Mouse (Mus musculus) ES-E14 (cell line): Measurements from ENCODE around the gene Pgbd5. TPM values are rescaled to one million over a fixed set of nuclear protein-coding genes. Genes with fewer than 3 reads are reported as not detected.
A peak's percentile ranks its signal among the peaks of the same experiment; 100 is the strongest.

Source experiments
- DNase-seq: peaks from one replicate; pipeline ENCODE4 v3.0.0-alpha.2; 2013; ENCODE audit warnings: low read depth, low spot score
- H3K27ac ChIP-seq: 2 replicates; pipeline ENCODE4 v1.5.1; 2012; ENCODE audit warnings: low read depth, mild to moderate bottlenecking, low read length, moderate library complexity, mixed read lengths; ENCODE audit not compliant: poor library complexity, insufficient read depth, severe bottlenecking
- H3K36me3 ChIP-seq: 2 replicates; pipeline ENCODE4 v1.6.1; 2012; ENCODE audit warnings: mild to moderate bottlenecking, low read length, moderate library complexity, mixed read lengths; ENCODE audit not compliant: control insufficient read depth, poor library complexity, insufficient read depth, severe bottlenecking
- H3K4me1 ChIP-seq, 2 experiments: fragments of 150-350 bp in 1 of 2; sonication (generic) in 1 of 2; 2 replicates each; pipeline ENCODE4 v1.6.1; 2012; ENCODE audit warnings: low read length in 2 of 2, mild to moderate bottlenecking in 1 of 2, mixed read lengths in 1 of 2; ENCODE audit not compliant: control insufficient read depth in 2 of 2, insufficient read depth in 2 of 2, poor library complexity in 1 of 2
- H3K4me3 ChIP-seq, 2 experiments: fragments of 150-350 bp in 1 of 2; sonication (generic) in 1 of 2; 2 replicates each; pipeline ENCODE4 v1.5.1; 2012; ENCODE audit warnings: low read length in 2 of 2, low read depth in 1 of 2, mild to moderate bottlenecking in 1 of 2, mixed read lengths in 1 of 2; ENCODE audit not compliant: insufficient read depth in 1 of 2, poor library complexity in 1 of 2, severe bottlenecking in 1 of 2
- H3K9ac ChIP-seq: 2 replicates; pipeline ENCODE4 v1.6.1; 2012; ENCODE audit warnings: low read depth, mild to moderate bottlenecking, low read length, mixed read lengths; ENCODE audit not compliant: poor library complexity, insufficient read depth, severe bottlenecking
- H3K9me3 ChIP-seq: fragments of 150-350 bp; sonication (generic); 2 replicates; pipeline ENCODE4 v1.6.1; 2012; ENCODE audit warnings: low read depth, mild to moderate bottlenecking, low read length; ENCODE audit not compliant: control insufficient read depth, insufficient read depth
- CHD2 ChIP-seq: IDR thresholded peaks from 2 replicates; pipeline ENCODE4 v1.6.1; 2014; ENCODE audit warnings: mild to moderate bottlenecking, low read depth, low read length, inconsistent platforms
- HCFC1 ChIP-seq: IDR thresholded peaks from 2 replicates; pipeline ENCODE4 v1.6.1; 2012; ENCODE audit warnings: low read length, inconsistent platforms, borderline replicate concordance; ENCODE audit not compliant: insufficient read depth
- MAFK ChIP-seq: IDR thresholded peaks from 2 replicates; pipeline ENCODE4 v1.6.1; 2014; ENCODE audit warnings: mild to moderate bottlenecking, low read depth, low read length, inconsistent platforms; ENCODE audit not compliant: insufficient read depth
- ZC3H11A ChIP-seq: IDR thresholded peaks from 2 replicates; pipeline ENCODE4 v1.6.1; 2012; ENCODE audit warnings: low read depth, mild to moderate bottlenecking, inconsistent platforms, low read length, borderline replicate concordance
- ZNF384 ChIP-seq: IDR thresholded peaks from 2 replicates; pipeline ENCODE4 v1.6.1; 2012; ENCODE audit warnings: low read depth, low read length, inconsistent platforms
- in situ Hi-C, 2 experiments: fragments of 600-800 bp; cut with MboI; formaldehyde crosslinking; loops; one replicate each; pipeline ENCODE4 v1.15.1; 2025; ENCODE audit warnings: low sequenced_read_pairs in 2 of 2, inconsistent platforms in 1 of 2; ENCODE audit not compliant: unreplicated experiment in 2 of 2
- total RNA-seq: library from RNA; depleted of rRNA; stranded (reverse); fragments of 300-350 nt; gene quantifications from 2 replicates; pipeline ENCODE4 v1.2.3, GENCODE M21; 2012

The Pgbd5 gene
- total RNA-seq, 1 experiment = 2.1 TPM

DNA sequence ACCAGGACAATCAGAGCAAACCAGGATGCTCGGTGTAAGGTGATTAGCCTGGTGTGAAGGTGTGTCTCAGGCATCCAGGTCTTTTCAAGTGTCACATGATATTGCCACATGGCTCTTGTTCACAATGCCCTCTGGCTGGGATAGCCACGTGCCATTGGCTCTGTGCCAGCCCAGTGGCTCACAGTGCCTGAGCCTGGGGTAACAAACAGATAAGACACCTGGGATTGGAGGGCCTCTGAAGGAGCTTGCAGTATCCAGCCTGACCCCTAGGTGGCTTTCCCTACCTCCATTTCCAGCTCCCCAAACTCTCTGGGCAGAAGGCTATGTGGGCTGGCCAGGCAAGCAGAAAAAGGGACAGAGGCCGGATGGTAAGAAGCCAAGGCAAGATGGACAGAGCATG lies 35.6 kb downstream of the Pgbd5 start:
- in situ Hi-C loops = no loop called here
- Histone ChIP-seq H3K9me3 (no peaks in the 10 kb centered on the region), H3K27ac (no peak overlapping the region), H3K36me3 (no peaks in the 10 kb centered on the region), H3K4me3 (no peak overlapping the region), H3K4me1 (peaks cover 3 to 27% of the 10 kb centered on the region in 2 experiments; a peak in 3 of 4 replicates), H3K9ac (no peak overlapping the region)
- DNase-seq = peak; percentile 51
- no peak for TF ChIP-seq ZC3H11A
- no peak for TF ChIP-seq CHD2
- no peak for TF ChIP-seq ZNF384
- no peak for TF ChIP-seq MAFK
- no peak for TF ChIP-seq HCFC1

DNA sequence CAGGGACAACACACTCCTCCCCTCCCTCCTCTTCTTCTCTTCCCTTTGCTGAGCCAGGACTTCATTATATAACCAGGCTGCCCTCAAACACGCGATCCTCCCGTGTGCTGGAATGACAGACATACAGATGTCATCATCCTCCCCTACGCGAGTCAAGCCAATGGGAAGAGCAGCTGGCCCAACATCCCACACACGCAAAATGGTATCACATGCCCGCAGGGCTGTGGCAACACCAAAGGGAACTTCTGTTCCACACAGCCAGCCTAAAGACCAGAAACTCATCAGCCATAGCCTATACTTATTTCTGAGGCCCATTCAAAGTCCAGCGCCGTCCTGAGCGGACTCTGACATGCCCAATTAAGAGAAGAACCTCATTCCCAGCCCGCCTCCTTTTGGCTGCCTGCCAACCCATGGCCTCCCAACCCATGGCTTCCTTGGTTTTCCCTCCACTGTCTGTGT lies 40.0 kb downstream of the Pgbd5 start:
- Histone ChIP-seq H3K27ac (no peak overlapping the region), H3K36me3 (no peaks in the 10 kb centered on the region), H3K9me3 (no peaks in the 10 kb centered on the region), H3K9ac (no peak overlapping the region), H3K4me1 (peaks cover 3 to 18% of the 10 kb centered on the region in 2 experiments; a peak in 2 of 4 replicates), H3K4me3 (no peak overlapping the region)
- DNase-seq = no peak
- in situ Hi-C loops = no loop called here
- no peak for TF ChIP-seq CHD2
- TF ChIP-seq HCFC1 = no peak
- TF ChIP-seq ZC3H11A = no peak
- no peak for TF ChIP-seq ZNF384
- TF ChIP-seq MAFK = no peak

GRCm38 (mm10) chr8:124398843-124399402 lies 40.5 kb downstream of the Pgbd5 start:
- in situ Hi-C loops = no loop called here
- H3K9me3 ChIP-seq = no peaks in the 10 kb centered on the region
- H3K4me3 ChIP-seq = no peak overlapping the region
- TF ChIP-seq CHD2 (no peak), ZC3H11A (peak; percentile 30; the same call in 1 of the 2 replicates), HCFC1 (no peak)
- H3K36me3 ChIP-seq = no peaks in the 10 kb centered on the region
- no peak overlapping the region for H3K27ac ChIP-seq
- H3K4me1 ChIP-seq = peaks cover 0 to 16% of the 10 kb centered on the region in 2 experiments; a peak in 1 of 4 replicates
- H3K9ac ChIP-seq = no peak overlapping the region
- DNase-seq = peak; percentile 40

DNA sequence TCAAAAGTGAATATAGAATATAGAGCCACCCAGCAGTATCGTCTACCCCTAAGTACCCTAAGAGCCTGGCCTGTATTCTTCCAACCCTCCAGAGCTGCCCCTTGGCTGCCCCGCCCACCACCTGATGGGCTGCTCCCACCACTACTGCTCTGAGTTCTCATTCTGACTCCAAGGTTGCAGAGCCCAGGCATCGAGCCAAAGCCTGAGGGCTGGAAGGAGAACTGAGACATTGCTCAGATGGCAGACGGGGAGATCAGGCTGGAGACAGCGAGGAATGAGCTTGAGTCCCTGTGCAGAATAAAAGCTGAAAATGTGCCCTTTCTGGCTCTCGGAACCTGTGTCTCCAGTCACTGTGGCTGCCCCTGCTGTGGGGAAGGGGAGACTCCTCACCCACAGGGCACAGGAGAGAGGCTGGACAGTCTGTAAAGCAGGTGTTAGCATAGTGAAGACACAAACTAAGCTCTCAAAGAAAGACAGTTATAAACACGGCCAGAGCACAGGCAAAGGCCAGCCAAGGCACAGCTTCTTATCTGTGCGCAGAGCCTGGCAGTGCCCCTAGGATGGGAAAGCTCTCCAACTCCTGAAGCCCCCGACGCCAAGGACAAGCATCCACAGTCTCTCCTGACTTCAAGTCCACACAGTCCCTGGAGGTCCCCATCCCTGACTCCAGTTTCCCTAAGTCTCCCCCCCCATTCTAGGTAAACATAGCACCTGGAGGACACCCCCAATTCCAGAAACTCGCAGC lies 42.0 kb downstream of the Pgbd5 start:
- Histone ChIP-seq H3K4me1 (peaks cover 0 to 10% of the 10 kb centered on the region in 2 experiments; a peak in 1 of 4 replicates), H3K9ac (no peak overlapping the region), H3K9me3 (no peaks in the 10 kb centered on the region), H3K4me3 (no peak overlapping the region), H3K36me3 (no peaks in the 10 kb centered on the region), H3K27ac (no peak overlapping the region)
- DNase-seq = no peak
- TF ChIP-seq ZNF384 = no peak
- TF ChIP-seq ZC3H11A = no peak
- no peak for TF ChIP-seq HCFC1
- no peak for TF ChIP-seq MAFK
- no peak for TF ChIP-seq CHD2
- in situ Hi-C loops = no loop called here
